Mouse (Mus musculus) megakaryocyte, adult 5-6 weeks (primary cell): ENCODE measurements around the gene Pwp1. TPM values are rescaled to one million over a fixed set of nuclear protein-coding genes. Genes with fewer than 3 reads are reported as not detected.
"Not testable (repeated sequence)": the region's sequence is repeated elsewhere in the genome, so short reads cannot be mapped to it uniquely, and the experiment has no call there.

ENCODE experiments used
- ATAC-seq: 2 replicates; pipeline ENCODE4 v1.8.0; 2016; ENCODE audit warnings: mild to moderate bottlenecking, inconsistent platforms; ENCODE audit not compliant: poor library complexity, severe bottlenecking
- total RNA-seq, 2 experiments: library from RNA; stranded (forward) in 1 of 2; stranded (reverse) in 1 of 2; fragments of 153-499, 151-499 nt in 1 of 2; fragments of 221-1000, 200-1000 nt in 1 of 2; gene quantifications; 2 replicates each; pipeline versions ENCODE4 v1.2.3 to v1.2.4; 2015 to 2017

Gene Pwp1
- total RNA-seq (2015) (27.6 and 30.9 TPM in 2 replicates), total RNA-seq (2017) (27.5 and 32.2 TPM in 2 replicates)

- peak; percentile 87 for ATAC-seq
Measured at GRCm38 (mm10) chr10:85829085-85829853, at the start of gene Pwp1. TSS of gene Pwp1 (plus strand) at chr10:85829494.

GRCm38 (mm10) chr10:85822143-85822696 is 7.1 kb upstream of the Pwp1 start:
- ATAC-seq, result peak; percentile 79

- ATAC-seq, result not testable (repeated sequence)
Measured at GRCm38 (mm10) chr10:85823752-85824151, 5.5 kb upstream of the Pwp1 start.

GRCm38 (mm10) chr10:85828722-85829084 is 591 bp upstream of the Pwp1 start:
- not testable (repeated sequence) for ATAC-seq

- no peak for ATAC-seq
Measured at GRCm38 (mm10) chr10:85846105-85846862, 17.0 kb downstream of the Pwp1 start.

GRCm38 (mm10) chr10:85871698-85872478 is 42.6 kb downstream of the Pwp1 start:
- peak; percentile 78 for ATAC-seq

GRCm38 (mm10) chr10:85872479-85872773 is 43.1 kb downstream of the Pwp1 start:
- ATAC-seq, result peak; percentile 17; the same call in 1 of the 2 replicates

GRCm38 (mm10) chr10:85873861-85874544 is 44.7 kb downstream of the Pwp1 start:
- ATAC-seq, result peak; percentile 71

GRCm38 (mm10) chr10:85875812-85876211 is 46.5 kb downstream of the Pwp1 start:
- ATAC-seq, result no peak

- ATAC-seq, result no peak
Measured at GRCm38 (mm10) chr10:85879886-85880486, 50.7 kb downstream of the Pwp1 start.

- ATAC-seq, result peak; percentile 99
Measured at GRCm38 (mm10) chr10:85916498-85917309, 87.4 kb downstream of the Pwp1 start, which contains the start of gene Prdm4. TSS of gene Prdm4 (minus strand) at chr10:85917142.

GRCm38 (mm10) chr10:85927676-85928445 is 98.6 kb downstream of the Pwp1 start, which contains the start of gene Ascl4:
TSS of gene Ascl4 (plus strand) at chr10:85927681.
- 0 out of 2 replicates have a peak, but pooled peaks have one; percentile 25 for ATAC-seq

- ATAC-seq, result peak; percentile 84
Measured at GRCm38 (mm10) chr10:85928499-85929207, 99.4 kb downstream of the Pwp1 start.

- ATAC-seq, result no peak
Measured at GRCm38 (mm10) chr10:85929208-85929591, 99.9 kb downstream of the Pwp1 start.

- no peak for ATAC-seq
Measured at GRCm38 (mm10) chr10:85929962-85930361, 100.7 kb downstream of the Pwp1 start.

- ATAC-seq, result no peak
Measured at GRCm38 (mm10) chr10:85936280-85936965, 107.1 kb downstream of the Pwp1 start.
